Mouse (Mus musculus) embryonic facial prominence, embryonic 11.5 days (tissue): ENCODE data around the gene Gpx8. TPM values are rescaled to one million over a fixed set of nuclear protein-coding genes. Genes with fewer than 3 reads are reported as not detected.
A peak's percentile ranks its signal among the peaks of the same experiment; 100 is the strongest.

Source experiments
- ATAC-seq: fragments of 200-750 bp; cut with Nextera tagmentation; replicated peaks from 2 replicates; pipeline ENCODE4 v1.8.0; 2017; ENCODE audit warnings: low read depth; ENCODE audit not compliant: insufficient number of reproducible peaks, low FRiP score, low TSS enrichment
- DNase-seq: peaks from one replicate; pipeline ENCODE4 v3.0.0-alpha.2; 2015; ENCODE audit warnings: low spot score
- H3K27ac ChIP-seq: fragments of 300-500 bp; sonication (generic); replicated peaks from 2 replicates; pipeline ENCODE4 v1.5.1; 2014; ENCODE audit warnings: mild to moderate bottlenecking, low read depth, low read length, control low read depth
- H3K27me3 ChIP-seq: fragments of 300-500 bp; sonication (generic); 2 replicates; pipeline ENCODE4 v1.6.1; 2014; ENCODE audit warnings: mild to moderate bottlenecking, low read length, moderate library complexity, mixed read lengths; ENCODE audit not compliant: control insufficient read depth, insufficient read depth
- H3K36me3 ChIP-seq: fragments of 300-500 bp; sonication (generic); replicated peaks from 2 replicates; pipeline ENCODE4 v1.6.1; 2014; ENCODE audit warnings: low read depth, mild to moderate bottlenecking, low read length, moderate library complexity, mixed read lengths; ENCODE audit not compliant: control insufficient read depth, insufficient read depth
- H3K4me1 ChIP-seq: fragments of 300-500 bp; sonication (generic); 2 replicates; pipeline ENCODE4 v1.6.1; 2014; ENCODE audit warnings: low read length, mixed read lengths; ENCODE audit not compliant: control insufficient read depth, insufficient read depth
- H3K4me2 ChIP-seq: fragments of 300-500 bp; sonication (generic); 2 replicates; pipeline ENCODE4 v1.6.1; 2014; ENCODE audit warnings: low read depth, mild to moderate bottlenecking, control low read depth, low read length, moderate library complexity
- H3K4me3 ChIP-seq: fragments of 300-500 bp; sonication (generic); 2 replicates; pipeline ENCODE4 v1.5.1; 2014; ENCODE audit warnings: low read depth, low read length, control low read depth
- H3K9ac ChIP-seq: fragments of 300-500 bp; sonication (generic); replicated peaks from 2 replicates; pipeline ENCODE4 v1.6.1; 2014; ENCODE audit warnings: mild to moderate bottlenecking, control low read depth, low read length
- H3K9me3 ChIP-seq: fragments of 300-500 bp; sonication (generic); replicated peaks from 2 replicates; pipeline ENCODE4 v1.6.1; 2016; ENCODE audit warnings: mild to moderate bottlenecking, low read length, inconsistent platforms, mixed read lengths; ENCODE audit not compliant: control insufficient read depth
- WGBS: fragments of 180-500 bp; shearing (Covaris S2); extraction: QIAGEN DNeasy Blood & Tissue Kit; methylation state at CpG from one replicate; pipeline ENCODE4 v1.1.7; 2014; 5-methylcytosine and 5-hydroxymethylcytosine counted together
- polyA plus RNA-seq: library from polyadenylated mRNA; unstranded; fragments of >200 nt; fragmentation: Nextera tagmentation; extraction: Ambion mirVana; gene quantifications from 2 replicates; pipeline ENCODE4 v1.2.1, GENCODE M21; 2014

Gene Gpx8
- 142 and 155 TPM in 2 replicates for polyA plus RNA-seq

DNA sequence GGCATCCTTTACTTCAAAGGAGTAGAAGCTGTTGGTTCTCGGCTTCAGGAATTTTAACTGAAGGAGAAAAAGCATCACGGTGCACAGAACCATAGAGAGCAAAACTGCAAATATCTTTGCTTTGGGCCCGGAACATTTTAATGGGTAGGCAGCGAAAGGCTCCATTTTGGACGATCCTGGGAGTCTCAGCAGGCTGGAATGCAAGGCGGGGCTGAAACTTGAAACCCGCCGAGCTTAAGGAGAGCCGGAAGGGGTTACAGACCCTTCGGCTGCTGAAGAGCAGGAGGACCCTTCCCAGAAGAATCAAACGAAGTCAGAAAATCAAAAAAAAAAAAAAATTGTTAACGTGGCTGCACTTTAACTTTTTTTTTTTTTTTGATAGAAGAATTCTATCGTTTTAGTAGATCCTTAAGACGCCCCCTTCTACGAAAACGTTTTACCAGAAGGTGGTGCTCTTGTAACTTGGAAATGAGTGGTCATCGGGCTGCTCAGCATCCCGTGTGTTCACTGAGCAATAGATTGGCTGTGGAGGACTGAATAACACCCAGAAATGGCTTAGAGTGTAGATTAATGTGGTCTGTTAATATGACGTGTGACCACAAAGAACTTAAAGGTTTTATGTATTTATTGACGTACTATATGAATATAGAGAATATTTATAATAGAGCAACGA, at the start of gene Gpx8:
Gene Gpx8 (minus strand): TSS at position 200 of the 673 bp plus-strand sequence.
- H3K4me2 ChIP-seq, result peak within 1 kb of the TSS; percentile 37
- H3K27ac ChIP-seq, result no peak within 1 kb of the TSS
- ATAC-seq (peak; percentile 89), DNase-seq (peak; percentile 94)
- 6% methylated on average over 21 of the region's 21 CpGs for WGBS
- H3K4me1 ChIP-seq, result no peaks in the 10 kb centered on the region; the same call in 1 of the 2 replicates
- H3K36me3 ChIP-seq, result no peaks in the 10 kb centered on the region
- peak within 1 kb of the TSS; percentile 66 for H3K9ac ChIP-seq
- H3K4me3 ChIP-seq, result peak within 1 kb of the TSS; percentile 59
- H3K9me3 ChIP-seq, result no peaks in the 10 kb centered on the region
- no peaks in the 10 kb centered on the region for H3K27me3 ChIP-seq

DNA sequence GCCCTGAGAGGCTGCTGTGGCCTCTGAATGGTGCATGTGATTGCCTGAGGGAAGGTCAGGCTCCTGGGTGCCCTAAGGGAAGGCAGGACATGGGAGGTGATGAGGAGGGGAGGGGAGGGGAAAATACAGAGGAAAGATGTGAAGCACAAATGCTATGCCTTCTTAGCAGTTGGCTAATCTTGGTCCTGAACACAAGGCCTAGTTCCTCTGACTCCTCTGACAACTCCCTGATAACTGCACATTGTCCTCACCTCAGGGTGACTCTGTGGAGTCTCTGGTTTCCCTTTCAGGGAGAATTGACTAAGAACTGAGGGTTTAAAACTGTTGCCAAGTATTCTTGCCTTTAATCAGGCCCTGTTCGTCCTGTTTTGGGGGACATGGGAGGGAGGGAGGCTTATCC, 48.4 kb upstream of the Gpx8 start:
- H3K4me2 ChIP-seq, result no peak overlapping the region
- DNase-seq (no peak), ATAC-seq (no peak)
- no peak overlapping the region for H3K27ac ChIP-seq
- no peaks in the 10 kb centered on the region for H3K9me3 ChIP-seq
- H3K27me3 ChIP-seq, result no peaks in the 10 kb centered on the region
- no peak overlapping the region for H3K4me3 ChIP-seq
- no peak overlapping the region for H3K9ac ChIP-seq
- no peaks in the 10 kb centered on the region for H3K36me3 ChIP-seq
- no peaks in the 10 kb centered on the region for H3K4me1 ChIP-seq
- WGBS, result 83% methylated on average over 1 of the region's 1 CpGs

DNA sequence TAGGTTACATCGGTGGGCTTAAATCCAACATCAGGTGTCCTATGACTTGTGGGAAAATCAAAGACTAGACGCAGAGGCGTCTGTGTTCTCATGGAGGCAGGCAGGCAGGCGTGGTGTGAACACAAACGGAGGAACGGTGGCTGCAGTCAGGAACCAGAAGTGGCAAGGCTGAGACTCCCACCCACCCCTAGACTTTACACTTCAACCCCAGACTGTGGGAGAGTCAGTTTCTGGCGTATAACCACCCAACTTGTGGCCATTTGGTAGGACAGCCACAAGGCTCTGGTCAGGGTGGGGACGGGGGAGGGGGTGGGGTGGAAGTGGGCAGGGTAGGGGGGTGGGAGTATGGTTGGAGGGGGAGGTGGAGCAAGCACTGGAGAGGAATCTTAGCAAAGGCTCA, 44.3 kb upstream of the Gpx8 start:
- H3K4me2 ChIP-seq, result no peak overlapping the region
- no peak for DNase-seq
- ATAC-seq, result no peak

DNA sequence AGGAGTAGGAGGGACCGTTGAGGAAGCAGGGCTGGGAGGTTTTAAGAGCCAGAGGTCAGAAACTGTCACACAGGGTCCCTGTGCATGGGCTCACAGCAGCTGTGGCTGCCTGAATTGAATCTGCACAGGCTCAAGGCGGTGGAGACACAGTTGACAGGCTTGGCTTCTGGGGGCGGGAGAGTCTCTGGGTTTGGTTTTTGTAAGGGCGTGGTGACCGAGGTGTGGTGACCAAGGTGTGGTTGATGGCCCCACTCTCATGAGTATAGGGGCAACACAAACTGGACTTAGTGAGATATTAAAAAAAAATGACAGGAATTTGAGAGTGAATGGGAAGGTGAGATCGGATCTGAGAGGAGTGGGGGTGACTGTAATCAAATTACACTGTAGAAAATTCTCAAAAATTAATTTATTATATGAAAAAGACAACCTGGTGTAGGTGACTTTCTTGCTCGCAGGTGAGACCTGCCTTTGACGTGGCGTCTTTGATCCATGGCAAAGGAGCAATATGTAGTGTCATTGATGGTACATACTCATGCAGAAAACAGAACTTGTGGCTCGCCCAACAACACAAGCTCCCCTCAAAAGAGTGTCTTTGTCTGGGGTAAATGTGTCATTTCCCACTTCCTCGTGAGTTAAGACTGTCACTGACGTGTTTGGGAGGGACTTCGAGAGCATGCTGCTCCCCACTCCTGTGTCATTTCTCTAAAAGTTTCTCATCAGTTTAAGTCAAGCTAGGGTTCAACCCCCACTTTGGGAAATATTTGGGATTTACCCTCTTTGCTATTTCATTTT, 41.2 kb upstream of the Gpx8 start:
- H3K36me3 ChIP-seq, result no peaks in the 10 kb centered on the region
- no peak for ATAC-seq
- H3K27me3 ChIP-seq, result no peaks in the 10 kb centered on the region
- no peak for DNase-seq
- H3K4me3 ChIP-seq, result no peak overlapping the region
- no peaks in the 10 kb centered on the region for H3K9me3 ChIP-seq
- H3K4me2 ChIP-seq, result no peak overlapping the region
- no peak overlapping the region for H3K9ac ChIP-seq
- 79% methylated on average over 13 of the region's 13 CpGs for WGBS
- H3K4me1 ChIP-seq, result no peaks in the 10 kb centered on the region
- no peak overlapping the region for H3K27ac ChIP-seq

More for the DNA sequence above, 44.3 kb upstream of the Gpx8 start:
- H3K4me1 ChIP-seq, result no peaks in the 10 kb centered on the region
- no peaks in the 10 kb centered on the region for H3K9me3 ChIP-seq
- H3K36me3 ChIP-seq, result no peaks in the 10 kb centered on the region
- H3K4me3 ChIP-seq, result no peak overlapping the region
- H3K27ac ChIP-seq, result no peak overlapping the region
- H3K9ac ChIP-seq, result no peak overlapping the region
- H3K27me3 ChIP-seq, result no peaks in the 10 kb centered on the region
- 82% methylated on average over 8 of the region's 8 CpGs for WGBS

DNA sequence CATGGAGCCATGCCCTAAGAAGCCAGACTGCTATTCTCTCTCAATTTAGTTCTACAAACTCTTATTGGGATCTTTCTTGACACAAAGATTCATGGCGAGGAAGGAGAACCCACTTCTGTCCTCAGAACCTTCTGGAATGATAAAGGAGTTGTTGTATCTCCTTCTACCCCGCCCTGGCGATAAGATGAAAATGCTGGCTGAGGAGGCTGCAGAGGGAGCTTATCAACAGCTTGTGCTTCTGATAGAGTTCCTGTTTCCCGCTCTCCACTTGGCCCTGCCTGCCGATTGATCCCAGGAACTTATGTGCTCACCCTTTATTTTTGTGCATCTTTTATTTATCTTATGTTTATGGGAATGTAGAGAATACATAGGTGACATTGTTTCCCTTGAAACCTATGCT, 38.5 kb upstream of the Gpx8 start:
- 72% methylated on average over 5 of the region's 5 CpGs for WGBS
- Histone ChIP-seq H3K36me3 (no peaks in the 10 kb centered on the region), H3K4me3 (no peak overlapping the region), H3K9me3 (no peaks in the 10 kb centered on the region), H3K27me3 (no peaks in the 10 kb centered on the region), H3K27ac (no peak overlapping the region), H3K4me2 (no peak overlapping the region), H3K4me1 (no peaks in the 10 kb centered on the region), H3K9ac (no peak overlapping the region)
- ATAC-seq, result no peak
- DNase-seq, result no peak

DNA sequence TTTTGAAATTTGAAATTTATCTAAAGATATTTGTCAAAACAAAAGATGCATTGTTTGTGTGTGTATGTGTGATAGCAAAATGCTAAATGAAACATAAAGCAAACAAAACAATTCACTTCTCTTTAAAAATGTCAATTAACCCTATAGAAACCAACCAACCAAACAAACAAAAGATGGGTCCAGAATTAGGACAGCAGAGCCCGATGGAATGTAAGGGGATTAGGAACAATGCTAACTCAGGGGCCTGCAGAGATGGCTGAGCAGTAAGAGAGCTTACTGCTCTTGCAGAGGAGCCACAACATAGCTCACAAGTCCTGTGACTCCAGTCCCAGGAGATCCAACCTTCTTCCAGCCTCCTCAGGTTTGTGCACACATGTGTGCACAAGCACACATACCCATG, 35.9 kb upstream of the Gpx8 start:
- no peak overlapping the region for H3K27ac ChIP-seq
- no peaks in the 10 kb centered on the region for H3K9me3 ChIP-seq
- no peaks in the 10 kb centered on the region for H3K4me1 ChIP-seq
- H3K36me3 ChIP-seq, result no peaks in the 10 kb centered on the region
- no peak overlapping the region for H3K9ac ChIP-seq
- no peaks in the 10 kb centered on the region for H3K27me3 ChIP-seq
- no peak for ATAC-seq
- 57% methylated on average over 1 of the region's 1 CpGs for WGBS
- no peak overlapping the region for H3K4me2 ChIP-seq
- DNase-seq, result no peak
- H3K4me3 ChIP-seq, result no peak overlapping the region

DNA sequence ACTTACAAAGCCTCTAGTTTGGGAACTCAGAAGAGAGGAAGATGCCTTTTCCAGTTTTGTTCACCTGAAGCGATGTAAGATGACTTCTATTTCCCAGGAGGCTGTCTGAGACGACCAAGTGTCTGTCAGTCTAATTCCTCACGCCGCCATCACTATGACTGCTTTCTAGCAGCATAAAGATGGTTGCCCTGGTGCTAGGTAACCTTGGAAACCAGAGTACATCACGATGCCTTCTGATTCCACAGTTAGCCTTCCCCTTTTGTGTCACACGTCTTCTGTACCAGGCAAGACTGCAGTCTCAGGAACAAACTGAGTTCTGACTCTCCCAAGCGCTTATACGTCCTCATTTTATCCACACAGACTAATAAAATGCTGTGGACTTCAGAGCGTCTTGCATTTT, 32.8 kb upstream of the Gpx8 start:
- Histone ChIP-seq H3K4me1 (no peaks in the 10 kb centered on the region), H3K9ac (no peak overlapping the region), H3K4me3 (no peak overlapping the region), H3K4me2 (no peak overlapping the region), H3K27ac (no peak overlapping the region), H3K36me3 (no peaks in the 10 kb centered on the region), H3K27me3 (no peaks in the 10 kb centered on the region), H3K9me3 (no peaks in the 10 kb centered on the region)
- WGBS, result 82% methylated on average over 9 of the region's 9 CpGs
- no peak for DNase-seq
- no peak for ATAC-seq

DNA sequence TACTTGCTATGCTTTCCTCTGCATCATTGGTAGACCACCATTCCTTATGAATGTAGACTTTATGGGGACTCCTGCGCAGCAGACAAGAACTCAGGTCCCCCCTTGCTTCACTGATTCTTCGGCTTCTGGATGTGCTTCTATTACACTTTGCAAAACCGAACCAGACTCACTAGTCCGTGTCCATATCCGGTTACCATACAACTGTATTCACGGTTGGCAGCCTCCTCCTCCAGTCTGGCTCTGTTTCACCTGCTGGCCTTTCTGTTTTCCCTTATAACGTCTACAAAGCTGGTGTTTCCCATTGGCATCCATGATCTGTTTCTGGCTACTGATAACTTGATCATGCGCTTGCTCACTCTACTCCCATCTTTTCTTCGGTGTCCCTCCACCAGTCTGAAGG, 18.3 kb upstream of the Gpx8 start:
- no peaks in the 10 kb centered on the region for H3K27me3 ChIP-seq
- H3K4me1 ChIP-seq, result no peaks in the 10 kb centered on the region
- no peaks in the 10 kb centered on the region for H3K9me3 ChIP-seq
- no peak overlapping the region for H3K27ac ChIP-seq
- no peak overlapping the region for H3K4me2 ChIP-seq
- no peaks in the 10 kb centered on the region for H3K36me3 ChIP-seq
- H3K4me3 ChIP-seq, result no peak overlapping the region
- ATAC-seq, result no peak
- no peak overlapping the region for H3K9ac ChIP-seq
- 84% methylated on average over 9 of the region's 9 CpGs for WGBS
- no peak for DNase-seq
